Mouse (Mus musculus): ENCODE results near the gene Gm20422. TPM values are rescaled to one million over a fixed set of nuclear protein-coding genes. Genes with fewer than 3 reads are reported as not detected.
"Not testable (repeated sequence)": the region's sequence is repeated elsewhere in the genome, so short reads cannot be mapped to it uniquely, and the experiment has no call there.

Gm20422 gene
- polyA plus RNA-seq, 1 experiment from 2014 or later: not detected

DNA sequence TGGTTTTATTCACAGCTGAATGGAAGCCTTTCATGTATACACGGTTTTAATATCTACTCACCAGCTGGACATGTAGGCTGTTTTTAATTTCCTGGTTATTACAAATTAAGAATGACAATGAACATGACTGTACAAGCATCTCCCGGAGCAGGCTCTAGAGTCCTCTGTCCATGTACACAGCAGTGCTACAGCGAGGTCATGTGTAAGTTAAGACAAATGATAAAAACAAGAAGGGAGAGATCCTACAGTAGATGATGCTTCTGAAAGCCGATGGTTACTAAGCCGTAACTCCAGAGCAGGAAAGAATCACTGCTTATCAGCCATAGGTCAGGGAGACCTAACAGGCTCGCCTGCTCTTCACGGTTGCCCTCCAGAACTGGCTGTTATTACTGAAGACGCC lies 61.2 kb downstream of the Gm20422 start:
- Histone ChIP-seq H3K9me3 (ENCODE audit: control insufficient read depth, low read length) (no peaks in the 10 kb centered on the region), H3K27me3 (ENCODE audit: control insufficient read depth, insufficient read depth, low read length) (no peaks in the 10 kb centered on the region), H3K4me3 (replicated peaks; ENCODE audit: low read depth, low read length) (no peak overlapping the region), H3K4me2 (ENCODE audit: low read length) (no peak overlapping the region), H3K36me3 (ENCODE audit: control insufficient read depth, insufficient read depth, low read length) (peaks cover 31% of the 10 kb centered on the region), H3K9ac (replicated peaks; ENCODE audit: low read length) (no peak overlapping the region), H3K4me1 (ENCODE audit: control insufficient read depth, insufficient read depth, low read length) (peaks cover 12% of the 10 kb centered on the region), H3K27ac (replicated peaks; ENCODE audit: low read depth, low read length) (no peak overlapping the region)
- DNase-seq: no peak
- WGBS: 95% methylated on average over 8 of the region's 8 CpGs
- no peak for ATAC-seq (ENCODE audit: low FRiP score, low TSS enrichment)

DNA sequence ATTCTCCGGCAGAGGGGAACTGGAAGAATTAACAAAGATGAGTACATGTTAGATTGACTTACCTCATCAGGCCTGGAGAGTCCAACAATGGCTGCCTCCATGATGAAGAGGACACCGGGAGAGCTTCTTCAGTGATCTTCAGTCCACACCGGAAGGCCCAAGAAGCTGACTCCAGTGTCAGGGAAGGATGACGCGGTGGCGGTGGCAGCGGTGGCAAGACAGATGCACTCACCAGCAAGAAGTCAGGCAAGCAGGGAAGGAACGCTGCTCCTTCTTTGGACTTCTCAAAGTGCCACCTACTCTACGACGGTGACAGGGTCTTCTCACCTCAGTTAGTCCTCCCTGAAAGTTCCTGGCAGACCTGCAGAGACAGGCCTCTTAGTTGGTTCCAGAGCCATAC lies 64.1 kb downstream of the Gm20422 start, which contains the start of gene Zfp869:
TSS of gene Zfp869 (minus strand) at position 101 of the 400 bp plus-strand sequence.
- H3K9ac ChIP-seq (replicated peaks; ENCODE audit: low read length); H3K9me3 ChIP-seq (ENCODE audit: control insufficient read depth, low read length); H3K4me2 ChIP-seq (ENCODE audit: low read length); H3K4me3 ChIP-seq (replicated peaks; ENCODE audit: low read depth, low read length); DNase-seq; ATAC-seq (ENCODE audit: low FRiP score, low TSS enrichment); H3K27me3 ChIP-seq (ENCODE audit: control insufficient read depth, insufficient read depth, low read length); H3K27ac ChIP-seq (replicated peaks; ENCODE audit: low read depth, low read length): not testable (repeated sequence)
- 97% methylated on average over 8 of the region's 10 CpGs for WGBS
- H3K4me1 ChIP-seq (ENCODE audit: control insufficient read depth, insufficient read depth, low read length): peaks cover 11% of the 10 kb centered on the region
- peaks cover 59% of the 10 kb centered on the region for H3K36me3 ChIP-seq (ENCODE audit: control insufficient read depth, insufficient read depth, low read length)

GRCm38 (mm10) chr8:69701810-69702209 lies 72.9 kb downstream of the Gm20422 start:
- Histone ChIP-seq H3K4me1 (ENCODE audit: control insufficient read depth, insufficient read depth, low read length) (no peaks in the 10 kb centered on the region), H3K27me3 (ENCODE audit: control insufficient read depth, insufficient read depth, low read length) (no peaks in the 10 kb centered on the region), H3K4me3 (replicated peaks; ENCODE audit: low read depth, low read length) (no peak overlapping the region), H3K4me2 (ENCODE audit: low read length) (no peak overlapping the region), H3K9me3 (ENCODE audit: control insufficient read depth, low read length) (no peaks in the 10 kb centered on the region), H3K36me3 (ENCODE audit: control insufficient read depth, insufficient read depth, low read length) (peaks cover 47% of the 10 kb centered on the region), H3K9ac (replicated peaks; ENCODE audit: low read length) (no peak overlapping the region), H3K27ac (replicated peaks; ENCODE audit: low read depth, low read length) (no peak overlapping the region)
- WGBS: 79% methylated on average over 6 of the region's 6 CpGs
- ATAC-seq (ENCODE audit: low FRiP score, low TSS enrichment): no peak
- no peak for DNase-seq

Other genes starting within 250 kb of the Gm20422 start
- 41.4 and 48.1 TPM in 2 replicates for gene Zfp868, start 149.3 kb downstream of the Gm20422 start, polyA plus RNA-seq (2014; fragmentation: Nextera tagmentation; extraction: Ambion mirVana)
- 1.6 and 1.9 TPM in 2 replicates for gene Zfp964, start 120.4 kb downstream of the Gm20422 start, polyA plus RNA-seq (2014; fragmentation: Nextera tagmentation; extraction: Ambion mirVana)
- gene Zfp869, start 64.2 kb downstream of the Gm20422 start, polyA plus RNA-seq (2014; fragmentation: Nextera tagmentation; extraction: Ambion mirVana): 23.4 and 31.7 TPM in 2 replicates
- gene Zfp963, start 24.9 kb downstream of the Gm20422 start, polyA plus RNA-seq (2014; fragmentation: Nextera tagmentation; extraction: Ambion mirVana): 9.6 and 10.6 TPM in 2 replicates
- 49.6 and 50.6 TPM in 2 replicates for gene Atp13a1, start 16.3 kb upstream of the Gm20422 start, polyA plus RNA-seq (2014; fragmentation: Nextera tagmentation; extraction: Ambion mirVana)
- 40.1 and 50.4 TPM in 2 replicates for gene Zfp866, start 16.3 kb upstream of the Gm20422 start, polyA plus RNA-seq (2014; fragmentation: Nextera tagmentation; extraction: Ambion mirVana)
- gene Gmip, start 33.8 kb upstream of the Gm20422 start, polyA plus RNA-seq (2014; fragmentation: Nextera tagmentation; extraction: Ambion mirVana): 26.0 and 33.2 TPM in 2 replicates
- gene Lpar2, start 47.5 kb upstream of the Gm20422 start, polyA plus RNA-seq (2014; fragmentation: Nextera tagmentation; extraction: Ambion mirVana): 1.2 TPM in 2 replicates
- 62.3 and 78.2 TPM in 2 replicates for gene Pbx4, start 57.6 kb upstream of the Gm20422 start, polyA plus RNA-seq (2014; fragmentation: Nextera tagmentation; extraction: Ambion mirVana)
- gene Cilp2, start 112.8 kb upstream of the Gm20422 start, polyA plus RNA-seq (2014; fragmentation: Nextera tagmentation; extraction: Ambion mirVana): 3.1 and 4.6 TPM in 2 replicates
- 5.1 TPM in 2 replicates for gene Tssk6, start 127.3 kb upstream of the Gm20422 start, polyA plus RNA-seq (2014; fragmentation: Nextera tagmentation; extraction: Ambion mirVana)
- 170 and 211 TPM in 2 replicates for gene Ndufa13, start 127.7 kb upstream of the Gm20422 start, polyA plus RNA-seq (2014; fragmentation: Nextera tagmentation; extraction: Ambion mirVana)
- 8.4 and 11.9 TPM in 2 replicates for gene Yjefn3, start 127.8 kb upstream of the Gm20422 start, polyA plus RNA-seq (2014; fragmentation: Nextera tagmentation; extraction: Ambion mirVana)
- 22.6 and 28.1 TPM in 2 replicates for gene Gatad2a, start 221.5 kb upstream of the Gm20422 start, polyA plus RNA-seq (2014; fragmentation: Nextera tagmentation; extraction: Ambion mirVana)